Mouse (Mus musculus) heart, adult 2 months (tissue): ENCODE data around the gene Myh7b. TPM values are rescaled to one million over a fixed set of nuclear protein-coding genes. Genes with fewer than 3 reads are reported as not detected.
"Not testable (repeated sequence)": the region's sequence is repeated elsewhere in the genome, so short reads cannot be mapped to it uniquely, and the experiment has no call there.

ENCODE experiments used
- DNase-seq, 2 experiments: peaks; one replicate each; pipeline ENCODE4 v3.0.0; 2021
- H3K27ac ChIP-seq: fragments of 200-600 bp; 2 replicates; pipeline ENCODE4 v1.8.1; 2022
- H3K27me3 ChIP-seq: fragments of 200-500 bp; 2 replicates; pipeline ENCODE4 v1.6.1; 2012; ENCODE audit warnings: mild to moderate bottlenecking, low read length, inconsistent platforms, mixed read lengths; ENCODE audit not compliant: control insufficient read depth, insufficient read depth
- H3K36me3 ChIP-seq: fragments of 200-500 bp; 2 replicates; pipeline ENCODE4 v1.6.1; 2012; ENCODE audit warnings: low read length, inconsistent platforms; ENCODE audit not compliant: control insufficient read depth, insufficient read depth
- H3K4me1 ChIP-seq: fragments of 200-500 bp; 2 replicates; pipeline ENCODE4 v1.6.1; 2011; ENCODE audit warnings: low read length; ENCODE audit not compliant: control insufficient read depth, insufficient read depth
- H3K4me3 ChIP-seq: fragments of 200-600 bp; 2 replicates; pipeline ENCODE4 v1.8.1; 2022
- H3K79me2 ChIP-seq: fragments of 200-500 bp; replicated peaks from 2 replicates; pipeline ENCODE4 v1.6.1; 2012; ENCODE audit warnings: mild to moderate bottlenecking, inconsistent platforms, low read length, moderate library complexity, mixed read lengths; ENCODE audit not compliant: control insufficient read depth, insufficient read depth
- H3K9ac ChIP-seq: fragments of 200-500 bp; 2 replicates; pipeline ENCODE4 v1.6.1; 2012; ENCODE audit warnings: low read depth, mild to moderate bottlenecking, control low read depth, inconsistent platforms, low read length, mixed read lengths
- CTCF ChIP-seq: fragments of 200-600 bp; IDR thresholded peaks from 2 replicates; pipeline ENCODE4 v1.8.1; 2022; ENCODE audit warnings: antibody characterized with exemption, mild to moderate bottlenecking, moderate library complexity
- EP300 ChIP-seq: fragments of 200-500 bp; IDR thresholded peaks from 2 replicates; pipeline ENCODE4 v1.6.1; 2011; ENCODE audit warnings: low read depth, low read length, control low read depth; ENCODE audit not compliant: insufficient read depth
- POLR2A ChIP-seq: fragments of 200-500 bp; IDR thresholded peaks from 2 replicates; pipeline ENCODE4 v1.6.1; 2011; ENCODE audit warnings: mild to moderate bottlenecking, low read depth, low read length, control low read depth; ENCODE audit not compliant: insufficient read depth
- WGBS: fragments of 180-500 bp; shearing (Covaris S2); methylation state at CpG from one replicate; pipeline ENCODE4 v1.1.7; 2018; 5-methylcytosine and 5-hydroxymethylcytosine counted together
- intact Hi-C: fragments of 180-260 bp; cut with DNase I; formaldehyde crosslinking; loops from one replicate; pipeline ENCODE4 v1.15.1; 2025
- polyA plus RNA-seq: library from polyadenylated mRNA; depleted of rRNA; stranded (reverse); fragments of >200 nt; gene quantifications from 2 replicates; pipeline ENCODE4 v1.2.3, GENCODE M21; 2012
- total RNA-seq, 2 experiments: library from RNA; stranded (reverse); gene quantifications; 2 replicates each; pipeline ENCODE4 v1.2.3; 2021

Myh7b gene
- total and polyA plus RNA-seq, 3 experiments = 28.6 to 43.2 (median 38.2) TPM

GRCm38 (mm10) chr2:155591676-155592075, 19.3 kb upstream of the Myh7b start:
- TF ChIP-seq POLR2A (no peak), CTCF (no peak), EP300 (no peak)
- no peaks in the 10 kb centered on the region for H3K79me2 ChIP-seq
- H3K9ac ChIP-seq = peak overlapping the region; percentile 61
- peaks cover 5% of the 10 kb centered on the region for H3K4me1 ChIP-seq
- H3K27me3 ChIP-seq = no peaks in the 10 kb centered on the region
- peak overlapping the region; percentile 91 for H3K27ac ChIP-seq
- no peak for DNase-seq
- peak overlapping the region; percentile 68 for H3K4me3 ChIP-seq
- intact Hi-C loops = no loop called here
- no peaks in the 10 kb centered on the region for H3K36me3 ChIP-seq
- 6% methylated on average over 6 of the region's 6 CpGs for WGBS

- intact Hi-C loops = no loop called here
- Histone ChIP-seq H3K79me2 (no peaks in the 10 kb centered on the region), H3K27me3 (no peaks in the 10 kb centered on the region), H3K4me1 (peaks cover 5% of the 10 kb centered on the region), H3K4me3 (peak within 1 kb of the TSS; percentile 68), H3K9ac (peak within 1 kb of the TSS; percentile 93), H3K36me3 (no peaks in the 10 kb centered on the region), H3K27ac (peak within 1 kb of the TSS; percentile 91)
- TF ChIP-seq CTCF (no peak), EP300 (peak; percentile 49; the same call in 1 of the 2 replicates)
- under 1% methylated on average over 53 of the region's 53 CpGs for WGBS
- DNase-seq = peak; percentile 99 to 100
Observed at GRCm38 (mm10) chr2:155592137-155592853, 18.7 kb upstream of the Myh7b start, which contains the start of gene Gss. Gene Gss (minus strand): TSS chr2:155592810.

DNA sequence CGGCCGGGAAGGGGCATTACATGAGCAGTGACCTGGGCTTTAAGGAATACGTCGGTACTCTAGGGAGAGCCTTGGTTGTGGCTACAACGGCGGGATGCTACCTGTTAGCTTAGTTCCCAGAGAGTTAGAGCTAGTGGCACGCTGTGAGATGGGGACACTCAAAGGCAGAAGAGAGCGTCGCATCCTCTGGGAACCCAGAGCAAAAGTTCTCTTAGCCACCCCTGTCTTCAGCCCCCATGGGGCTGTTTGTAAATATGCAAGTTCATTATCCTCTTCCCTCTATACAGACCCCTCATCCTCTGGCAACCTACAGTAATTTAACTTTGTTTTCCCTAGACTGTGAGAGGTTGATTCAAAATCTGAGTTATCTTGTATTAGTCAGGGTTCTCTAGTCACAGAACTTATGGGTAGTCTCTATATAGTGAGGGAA, 18.1 kb upstream of the Myh7b start:
- no peaks in the 10 kb centered on the region for H3K27me3 ChIP-seq
- WGBS = 2% methylated on average over 9 of the region's 9 CpGs

GRCm38 (mm10) chr2:155595516-155595915, 15.5 kb upstream of the Myh7b start:
- Histone ChIP-seq H3K4me1 (peaks cover 5% of the 10 kb centered on the region), H3K4me3 (no peak overlapping the region), H3K9ac (no peak overlapping the region), H3K27me3 (no peaks in the 10 kb centered on the region), H3K79me2 (no peaks in the 10 kb centered on the region), H3K27ac (no peak overlapping the region), H3K36me3 (no peaks in the 10 kb centered on the region)
- 79% methylated on average over 6 of the region's 6 CpGs for WGBS
- TF ChIP-seq CTCF (no peak), POLR2A (no peak), EP300 (no peak)
- no peak for DNase-seq
- intact Hi-C loops = no loop called here

More for the DNA sequence above, 18.1 kb upstream of the Myh7b start:
- peaks cover 5% of the 10 kb centered on the region for H3K4me1 ChIP-seq
- DNase-seq = no peak
- intact Hi-C loops = no loop called here
- H3K4me3 ChIP-seq = peak overlapping the region; percentile 68
- TF ChIP-seq POLR2A (peak; percentile 89), EP300 (no peak), CTCF (peak; percentile 23; the same call in 1 of the 2 replicates)
- peak overlapping the region; percentile 76 for H3K9ac ChIP-seq
- no peaks in the 10 kb centered on the region for H3K79me2 ChIP-seq
- H3K27ac ChIP-seq = peak overlapping the region; percentile 91
- H3K36me3 ChIP-seq = no peaks in the 10 kb centered on the region

DNA sequence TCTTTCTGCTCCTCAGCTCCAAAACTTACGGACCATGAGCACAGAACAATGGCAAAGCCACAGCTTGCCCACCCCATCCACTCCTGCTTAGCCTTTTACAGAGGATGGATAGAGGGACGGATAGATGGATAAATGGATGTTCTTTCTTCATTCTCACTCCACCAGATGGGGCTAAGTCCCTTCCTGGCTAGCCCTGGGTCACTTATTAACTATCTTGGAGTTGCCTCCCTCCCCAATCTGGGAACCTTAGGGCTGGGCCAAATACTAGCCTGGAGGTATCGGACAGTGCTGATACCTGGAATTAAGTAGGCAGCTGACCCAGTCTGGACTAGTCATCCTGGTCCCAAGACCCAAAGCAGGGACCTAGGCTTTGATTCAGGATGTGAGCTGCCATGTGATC, 7.3 kb upstream of the Myh7b start:
- Histone ChIP-seq H3K4me1 (no peaks in the 10 kb centered on the region), H3K79me2 (no peaks in the 10 kb centered on the region), H3K27me3 (no peaks in the 10 kb centered on the region), H3K9ac (no peak overlapping the region), H3K36me3 (no peaks in the 10 kb centered on the region), H3K27ac (no peak overlapping the region), H3K4me3 (no peak overlapping the region)
- no peak for DNase-seq
- whole genome bisulfite sequencing = 55% methylated on average over 3 of the region's 3 CpGs
- intact Hi-C loops = no loop called here
- TF ChIP-seq EP300 = no peak
- peak; percentile 54 for TF ChIP-seq CTCF
- TF ChIP-seq POLR2A = no peak

DNA sequence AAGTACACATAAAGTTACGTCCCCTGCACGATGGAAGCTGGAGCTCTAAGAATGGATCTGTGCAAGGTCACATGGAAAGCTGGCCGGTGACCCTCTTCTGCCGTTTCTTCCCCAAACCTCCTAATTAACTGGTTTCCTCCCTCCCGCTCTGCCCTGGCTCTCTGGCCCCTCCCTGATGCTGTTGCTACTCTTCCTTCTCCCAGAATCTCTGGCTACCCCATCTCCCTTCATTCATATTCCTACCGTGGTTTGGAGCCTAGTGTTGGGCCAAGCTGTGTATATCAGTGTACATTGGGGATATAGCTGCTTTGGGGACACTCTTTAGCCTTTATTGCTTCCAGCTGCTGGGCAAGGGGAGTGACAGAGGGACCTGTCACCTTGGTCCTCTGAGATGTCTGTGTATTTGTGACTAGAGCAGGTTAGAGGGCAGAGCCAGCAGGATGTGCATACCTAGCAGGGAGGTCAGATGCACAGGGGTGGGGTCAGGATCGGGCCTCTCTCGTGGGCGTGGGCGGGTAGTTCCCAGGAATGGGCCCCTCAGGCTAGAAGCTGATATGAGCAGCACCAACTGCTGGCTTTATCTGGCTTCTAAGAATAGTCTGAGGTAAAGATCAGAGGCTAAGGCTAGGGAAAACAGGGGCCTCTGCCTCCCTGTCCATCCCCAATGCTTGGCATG, 6.3 kb upstream of the Myh7b start:
- Histone ChIP-seq H3K27ac (no peak overlapping the region), H3K27me3 (no peaks in the 10 kb centered on the region), H3K4me1 (no peaks in the 10 kb centered on the region), H3K9ac (no peak overlapping the region), H3K36me3 (no peaks in the 10 kb centered on the region), H3K79me2 (no peaks in the 10 kb centered on the region), H3K4me3 (no peak overlapping the region)
- WGBS = 29% methylated on average over 10 of the region's 10 CpGs
- no peak for TF ChIP-seq CTCF
- no peak for TF ChIP-seq POLR2A
- no peak for TF ChIP-seq EP300
- intact Hi-C loops = no loop called here
- DNase-seq = no peak

DNA sequence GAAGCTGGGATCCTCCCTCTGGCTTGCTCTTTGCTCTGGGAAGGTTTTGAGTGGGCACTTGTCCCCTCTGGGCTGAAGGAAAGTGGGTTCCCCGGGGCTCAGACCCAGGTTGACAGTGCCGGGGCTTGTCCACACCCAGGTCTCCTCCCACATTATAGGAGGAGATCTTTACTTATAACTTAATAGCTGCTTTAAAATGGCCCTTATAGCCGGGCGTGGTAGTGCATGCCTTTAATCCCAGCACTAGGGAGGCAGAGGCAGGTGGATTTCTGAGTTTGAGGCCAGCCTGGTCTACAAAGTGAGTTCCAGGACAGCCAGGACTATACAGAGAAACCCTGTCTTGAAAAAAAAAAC, 5.8 kb upstream of the Myh7b start:
- H3K4me1 ChIP-seq, intact Hi-C loops, H3K27me3 ChIP-seq, H3K79me2 ChIP-seq, H3K9ac ChIP-seq, DNase-seq, H3K27ac ChIP-seq, H3K4me3 ChIP-seq, H3K36me3 ChIP-seq: not testable (repeated sequence)
- WGBS = 63% methylated on average over 4 of the region's 4 CpGs
